Mouse (Mus musculus) MEL (cell line): ENCODE measurements around the gene Cldn3.

Source experiments
- BHLHE40 ChIP-seq: IDR thresholded peaks from 2 replicates; pipeline ENCODE4 v1.6.1; 2012; ENCODE audit warnings: low read depth, mild to moderate bottlenecking, inconsistent platforms, low read length, improper control_type of control experiment, borderline replicate concordance
- CTCF ChIP-seq, 3 experiments: IDR thresholded peaks in 2 of 3; conservative IDR thresholded peaks in 1 of 3; 2 replicates each; pipeline ENCODE4 v1.5.1; 2011 to 2012; ENCODE audit warnings: low read length in 3 of 3, low read depth in 2 of 3, mild to moderate bottlenecking in 2 of 3, improper control_type of control experiment in 1 of 3, inconsistent platforms in 1 of 3, mixed read lengths in 1 of 3, moderate library complexity in 1 of 3; ENCODE audit not compliant: control insufficient read depth in 1 of 3, insufficient read depth in 1 of 3, poor library complexity in 1 of 3, severe bottlenecking in 1 of 3
- HCFC1 ChIP-seq: IDR thresholded peaks from 2 replicates; pipeline ENCODE4 v1.6.1; 2012; ENCODE audit warnings: low read depth, mild to moderate bottlenecking, inconsistent platforms, low read length, improper control_type of control experiment, moderate library complexity
- KAT2A ChIP-seq: conservative IDR thresholded peaks from 2 replicates; pipeline ENCODE4 v1.6.1; 2012; ENCODE audit warnings: low read depth, low read length, improper control_type of control experiment, inconsistent platforms
- MEF2A ChIP-seq: IDR thresholded peaks from 2 replicates; pipeline ENCODE4 v1.6.1; 2014; ENCODE audit warnings: low read depth, mild to moderate bottlenecking, inconsistent platforms, low read length, improper control_type of control experiment; ENCODE audit not compliant: poor library complexity, insufficient replicate concordance, severe bottlenecking; ENCODE audit errors: extremely low read depth
- POLR2A ChIP-seq, 2 experiments: IDR thresholded peaks; 2 replicates each; pipeline ENCODE4 v1.6.1; 2011 to 2012; ENCODE audit warnings: low read length in 2 of 2, mild to moderate bottlenecking in 2 of 2, control low read depth in 1 of 2, improper control_type of control experiment in 1 of 2, low read depth in 1 of 2, moderate library complexity in 1 of 2; ENCODE audit not compliant: control insufficient read depth in 1 of 2, insufficient read depth in 1 of 2, poor library complexity in 1 of 2
- POLR2AphosphoS5 ChIP-seq: IDR thresholded peaks from 2 replicates; pipeline ENCODE4 v1.6.1; 2012; ENCODE audit warnings: low read depth, borderline replicate concordance, mild to moderate bottlenecking, inconsistent platforms, low read length, moderate library complexity, mixed read lengths
- SIN3A ChIP-seq: IDR thresholded peaks from 2 replicates; pipeline ENCODE4 v1.6.1; 2012; ENCODE audit warnings: low read length, improper control_type of control experiment, inconsistent platforms
- UBTF ChIP-seq: IDR thresholded peaks from 2 replicates; pipeline ENCODE4 v1.6.1; 2012; ENCODE audit warnings: low read depth, mild to moderate bottlenecking, inconsistent platforms, low read length, improper control_type of control experiment, moderate library complexity, borderline replicate concordance; ENCODE audit not compliant: insufficient read depth

DNA sequence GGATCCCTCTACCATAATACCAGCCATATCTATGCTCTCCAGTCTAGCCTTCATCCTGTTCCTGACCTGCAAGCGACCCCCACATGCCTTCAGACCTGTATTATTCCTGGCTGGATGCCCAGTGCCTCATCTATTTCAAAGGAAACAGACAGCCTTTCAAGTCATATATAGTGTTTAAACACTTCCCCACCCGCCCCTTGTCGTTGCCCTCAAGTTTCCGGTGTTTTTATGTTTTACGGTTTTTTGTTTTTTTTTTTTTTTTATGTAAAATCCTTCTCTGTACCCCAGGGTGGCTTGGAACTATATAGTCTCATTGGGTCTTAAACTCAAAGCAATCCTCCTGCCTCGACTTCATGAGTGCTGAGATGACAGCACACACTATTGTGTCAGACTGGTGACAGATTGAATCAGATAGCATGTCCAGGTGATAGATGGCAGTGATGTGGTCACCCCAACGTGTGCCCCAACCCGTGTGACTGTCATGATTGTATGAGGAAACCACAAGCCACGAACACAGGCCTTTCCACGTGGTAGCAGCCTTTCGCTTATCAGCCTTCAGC lies 38.7 kb downstream of the Cldn3 start:
- TF ChIP-seq POLR2A (IDR thresholded peaks at IDR 0.05; ENCODE audit: control insufficient read depth in 1 of 2, insufficient read depth in 1 of 2, low read depth in 1 of 2, low read length in 2 of 2, poor library complexity in 1 of 2) (no peak), SIN3A (peak; percentile 46), UBTF (no peak), BHLHE40 (peak; percentile 33; the same call in 1 of the 2 replicates), MEF2A (no peak), CTCF (IDR thresholded peaks at IDR 0.05 in 2 of 3, conservative IDR thresholded peaks at IDR 0.05 in 1 of 3; ENCODE audit: control insufficient read depth in 1 of 3, insufficient read depth in 1 of 3, low read depth in 2 of 3, low read length in 3 of 3, poor library complexity in 1 of 3, severe bottlenecking in 1 of 3) (no peak), POLR2AphosphoS5 (no peak), KAT2A (no peak), HCFC1 (no peak)
